Mouse (Mus musculus) MEL (cell line): Measurements from ENCODE around the gene Olfr877.

Experiments used
- CHD2 ChIP-seq: IDR thresholded peaks from 2 replicates; pipeline ENCODE4 v1.6.1; 2011; ENCODE audit warnings: low read length, improper control_type of control experiment
- CTCF ChIP-seq, 3 experiments: IDR thresholded peaks in 2 of 3; conservative IDR thresholded peaks in 1 of 3; 2 replicates each; pipeline ENCODE4 v1.5.1; 2011 to 2012; ENCODE audit warnings: low read length in 3 of 3, low read depth in 2 of 3, mild to moderate bottlenecking in 2 of 3, improper control_type of control experiment in 1 of 3, inconsistent platforms in 1 of 3, mixed read lengths in 1 of 3, moderate library complexity in 1 of 3; ENCODE audit not compliant: control insufficient read depth in 1 of 3, insufficient read depth in 1 of 3, poor library complexity in 1 of 3, severe bottlenecking in 1 of 3
- ELF1 ChIP-seq: IDR thresholded peaks from 2 replicates; pipeline ENCODE4 v1.6.1; 2014; ENCODE audit warnings: low read depth, mild to moderate bottlenecking, inconsistent platforms, low read length, improper control_type of control experiment, moderate library complexity
- EP300 ChIP-seq, 2 experiments: IDR thresholded peaks; 2 replicates each; pipeline ENCODE4 v1.6.1; 2011; ENCODE audit warnings: improper control_type of control experiment in 2 of 2, low read length in 2 of 2, low read depth in 1 of 2, mild to moderate bottlenecking in 1 of 2
- MAZ ChIP-seq: IDR thresholded peaks from 2 replicates; pipeline ENCODE4 v1.6.1; 2012; ENCODE audit warnings: low read depth, mild to moderate bottlenecking, inconsistent platforms, low read length, improper control_type of control experiment
- POLR2A ChIP-seq, 2 experiments: IDR thresholded peaks; 2 replicates each; pipeline ENCODE4 v1.6.1; 2011 to 2012; ENCODE audit warnings: low read length in 2 of 2, mild to moderate bottlenecking in 2 of 2, control low read depth in 1 of 2, improper control_type of control experiment in 1 of 2, low read depth in 1 of 2, moderate library complexity in 1 of 2; ENCODE audit not compliant: control insufficient read depth in 1 of 2, insufficient read depth in 1 of 2, poor library complexity in 1 of 2
- POLR2AphosphoS2 ChIP-seq: IDR thresholded peaks from 2 replicates; pipeline ENCODE4 v1.6.1; 2011; ENCODE audit warnings: low read length, improper control_type of control experiment
- SIN3A ChIP-seq: IDR thresholded peaks from 2 replicates; pipeline ENCODE4 v1.6.1; 2012; ENCODE audit warnings: low read length, improper control_type of control experiment, inconsistent platforms
- ZKSCAN1 ChIP-seq: IDR thresholded peaks from 2 replicates; pipeline ENCODE4 v1.6.1; 2012; ENCODE audit warnings: low read depth, mild to moderate bottlenecking, inconsistent platforms, low read length, improper control_type of control experiment, moderate library complexity

GRCm38 (mm10) chr9:37814696-37815095 lies 39.4 kb upstream of the Olfr877 start:
- TF ChIP-seq CTCF (IDR thresholded peaks at IDR 0.05 in 2 of 3, conservative IDR thresholded peaks at IDR 0.05 in 1 of 3; ENCODE audit: control insufficient read depth in 1 of 3, insufficient read depth in 1 of 3, low read depth in 2 of 3, low read length in 3 of 3, poor library complexity in 1 of 3, severe bottlenecking in 1 of 3) (no peak), POLR2AphosphoS2 (no peak), ELF1 (no peak), EP300 (IDR thresholded peaks at IDR 0.05; ENCODE audit: low read depth in 1 of 2, low read length in 2 of 2) (no peak), ZKSCAN1 (no peak), POLR2A (IDR thresholded peaks at IDR 0.05; ENCODE audit: control insufficient read depth in 1 of 2, insufficient read depth in 1 of 2, low read depth in 1 of 2, low read length in 2 of 2, poor library complexity in 1 of 2) (no peak), CHD2 (no peak), MAZ (no peak), SIN3A (no peak)
